Mouse (Mus musculus): ENCODE results near the gene Slc44a3. TPM values are rescaled to one million over a fixed set of nuclear protein-coding genes. Genes with fewer than 3 reads are reported as not detected.

The Slc44a3 gene
- polyA plus RNA-seq, 1 experiment: 5.1 TPM

- H3K27ac ChIP-seq (ENCODE audit: insufficient read depth, low read length): peak overlapping the region; percentile 90
- no peaks in the 10 kb centered on the region for H3K27me3 ChIP-seq (ENCODE audit: control insufficient read depth, insufficient read depth, low read length, poor library complexity, severe bottlenecking)
- H3K9ac ChIP-seq (ENCODE audit: low read depth, poor library complexity, severe bottlenecking): no peak overlapping the region
- peaks cover 8% of the 10 kb centered on the region for H3K4me1 ChIP-seq (ENCODE audit: control insufficient read depth, insufficient read depth, low read length)
- H3K36me3 ChIP-seq (ENCODE audit: control insufficient read depth, insufficient read depth, low read length, poor library complexity, severe bottlenecking): no peaks in the 10 kb centered on the region
- TF ChIP-seq EP300 (IDR thresholded peaks at IDR 0.05; ENCODE audit: insufficient read depth, low read depth, low read length) (peak; percentile 89), CTCF (IDR thresholded peaks at IDR 0.05; ENCODE audit: low read depth, low read length) (no peak)
- H3K4me3 ChIP-seq (ENCODE audit: low read depth, low read length): 0 out of 2 replicates have a peak overlapping the region, but pooled peaks have one; percentile 5
- no peaks in the 10 kb centered on the region for H3K9me3 ChIP-seq (replicated peaks; ENCODE audit: control insufficient read depth, insufficient read depth, low read length, poor library complexity, severe bottlenecking)
Measured at GRCm38 (mm10) chr3:121559406-121560114, 27.4 kb upstream of the Slc44a3 start.

DNA sequence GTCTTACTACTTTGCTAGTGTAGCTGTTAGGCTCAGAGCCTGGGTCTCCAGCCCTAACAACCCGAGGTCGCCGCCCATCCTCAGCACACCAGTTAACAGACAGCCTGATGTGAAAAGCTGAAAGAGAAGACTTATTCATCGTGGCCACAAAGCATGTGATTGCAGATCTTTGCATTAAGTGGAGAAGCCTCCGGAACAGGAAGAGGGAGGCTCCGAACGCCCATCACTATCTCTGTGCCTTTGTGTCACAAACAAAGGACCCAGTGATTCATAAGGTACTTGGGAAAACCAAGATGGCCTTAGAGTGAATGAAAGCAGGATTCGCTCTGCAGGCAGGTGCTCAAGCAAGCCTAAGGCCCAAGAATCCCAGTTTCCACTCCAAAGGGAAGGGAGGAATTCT is 26.7 kb upstream of the Slc44a3 start:
- no peak for TF ChIP-seq POLR2A (IDR thresholded peaks at IDR 0.05; ENCODE audit: insufficient read depth, low read length)
- 0 out of 2 replicates have a peak, but pooled peaks have one; percentile 21 for TF ChIP-seq EP300 (IDR thresholded peaks at IDR 0.05; ENCODE audit: insufficient read depth, low read depth, low read length)
- TF ChIP-seq CTCF (IDR thresholded peaks at IDR 0.05; ENCODE audit: low read depth, low read length): no peak
- H3K36me3 ChIP-seq (ENCODE audit: control insufficient read depth, insufficient read depth, low read length, poor library complexity, severe bottlenecking): no peaks in the 10 kb centered on the region
- no peak overlapping the region for H3K4me3 ChIP-seq (ENCODE audit: low read depth, low read length)
- H3K27me3 ChIP-seq (ENCODE audit: control insufficient read depth, insufficient read depth, low read length, poor library complexity, severe bottlenecking): no peaks in the 10 kb centered on the region
- peak overlapping the region; percentile 90 for H3K27ac ChIP-seq (ENCODE audit: insufficient read depth, low read length)
- no peaks in the 10 kb centered on the region for H3K9me3 ChIP-seq (replicated peaks; ENCODE audit: control insufficient read depth, insufficient read depth, low read length, poor library complexity, severe bottlenecking)
- H3K4me1 ChIP-seq (ENCODE audit: control insufficient read depth, insufficient read depth, low read length): peaks cover 8% of the 10 kb centered on the region
- no peak overlapping the region for H3K9ac ChIP-seq (ENCODE audit: low read depth, poor library complexity, severe bottlenecking)

- Histone ChIP-seq H3K9ac (ENCODE audit: low read depth, poor library complexity, severe bottlenecking) (no peak overlapping the region), H3K4me1 (ENCODE audit: control insufficient read depth, insufficient read depth, low read length) (peaks cover 10% of the 10 kb centered on the region), H3K36me3 (ENCODE audit: control insufficient read depth, insufficient read depth, low read length, poor library complexity, severe bottlenecking) (no peaks in the 10 kb centered on the region), H3K27me3 (ENCODE audit: control insufficient read depth, insufficient read depth, low read length, poor library complexity, severe bottlenecking) (no peaks in the 10 kb centered on the region), H3K27ac (ENCODE audit: insufficient read depth, low read length) (no peak overlapping the region), H3K4me3 (ENCODE audit: low read depth, low read length) (no peak overlapping the region), H3K9me3 (replicated peaks; ENCODE audit: control insufficient read depth, insufficient read depth, low read length, poor library complexity, severe bottlenecking) (no peaks in the 10 kb centered on the region)
- TF ChIP-seq EP300 (IDR thresholded peaks at IDR 0.05; ENCODE audit: insufficient read depth, low read depth, low read length) (no peak), POLR2A (IDR thresholded peaks at IDR 0.05; ENCODE audit: insufficient read depth, low read length) (no peak), CTCF (IDR thresholded peaks at IDR 0.05; ENCODE audit: low read depth, low read length) (no peak)
Measured at GRCm38 (mm10) chr3:121556304-121556703, 24.1 kb upstream of the Slc44a3 start.

- H3K9ac ChIP-seq (ENCODE audit: low read depth, poor library complexity, severe bottlenecking): no peak overlapping the region
- TF ChIP-seq EP300 (IDR thresholded peaks at IDR 0.05; ENCODE audit: insufficient read depth, low read depth, low read length): no peak
- no peak for TF ChIP-seq POLR2A (IDR thresholded peaks at IDR 0.05; ENCODE audit: insufficient read depth, low read length)
- TF ChIP-seq CTCF (IDR thresholded peaks at IDR 0.05; ENCODE audit: low read depth, low read length): no peak
- no peak overlapping the region for H3K4me3 ChIP-seq (ENCODE audit: low read depth, low read length)
- peaks cover 6% of the 10 kb centered on the region for H3K4me1 ChIP-seq (ENCODE audit: control insufficient read depth, insufficient read depth, low read length)
- no peaks in the 10 kb centered on the region for H3K27me3 ChIP-seq (ENCODE audit: control insufficient read depth, insufficient read depth, low read length, poor library complexity, severe bottlenecking)
- no peak overlapping the region for H3K27ac ChIP-seq (ENCODE audit: insufficient read depth, low read length)
- H3K9me3 ChIP-seq (replicated peaks; ENCODE audit: control insufficient read depth, insufficient read depth, low read length, poor library complexity, severe bottlenecking): no peaks in the 10 kb centered on the region
- H3K36me3 ChIP-seq (ENCODE audit: control insufficient read depth, insufficient read depth, low read length, poor library complexity, severe bottlenecking): no peaks in the 10 kb centered on the region
Measured at GRCm38 (mm10) chr3:121553294-121553693, 21.1 kb upstream of the Slc44a3 start.

DNA sequence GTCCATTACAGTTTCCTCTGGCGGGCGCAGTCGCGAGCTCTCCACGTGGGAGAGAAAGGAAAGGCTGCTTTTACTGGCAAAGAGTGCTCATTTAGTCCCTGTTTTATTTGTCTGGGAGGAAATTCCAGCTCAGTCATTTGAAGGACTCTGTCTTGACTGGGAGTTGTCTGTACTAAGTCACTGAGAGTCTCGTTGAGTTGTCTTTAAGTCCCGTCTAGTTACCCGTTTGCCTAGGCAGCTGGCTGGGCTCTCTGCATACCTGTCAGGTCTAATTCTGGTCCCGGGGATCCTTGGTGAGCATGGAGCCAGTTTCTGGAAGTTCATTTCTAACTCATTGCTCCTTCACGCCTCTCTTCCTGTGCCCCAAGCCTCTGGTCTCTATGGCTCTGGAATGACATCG is 20.5 kb upstream of the Slc44a3 start:
- Histone ChIP-seq H3K4me3 (ENCODE audit: low read depth, low read length) (no peak overlapping the region), H3K27me3 (ENCODE audit: control insufficient read depth, insufficient read depth, low read length, poor library complexity, severe bottlenecking) (no peaks in the 10 kb centered on the region), H3K4me1 (ENCODE audit: control insufficient read depth, insufficient read depth, low read length) (peaks cover 6% of the 10 kb centered on the region), H3K27ac (ENCODE audit: insufficient read depth, low read length) (no peak overlapping the region), H3K36me3 (ENCODE audit: control insufficient read depth, insufficient read depth, low read length, poor library complexity, severe bottlenecking) (no peaks in the 10 kb centered on the region), H3K9ac (ENCODE audit: low read depth, poor library complexity, severe bottlenecking) (no peak overlapping the region), H3K9me3 (replicated peaks; ENCODE audit: control insufficient read depth, insufficient read depth, low read length, poor library complexity, severe bottlenecking) (no peaks in the 10 kb centered on the region)
- TF ChIP-seq POLR2A (IDR thresholded peaks at IDR 0.05; ENCODE audit: insufficient read depth, low read length) (no peak), CTCF (IDR thresholded peaks at IDR 0.05; ENCODE audit: low read depth, low read length) (no peak), EP300 (IDR thresholded peaks at IDR 0.05; ENCODE audit: insufficient read depth, low read depth, low read length) (no peak)

DNA sequence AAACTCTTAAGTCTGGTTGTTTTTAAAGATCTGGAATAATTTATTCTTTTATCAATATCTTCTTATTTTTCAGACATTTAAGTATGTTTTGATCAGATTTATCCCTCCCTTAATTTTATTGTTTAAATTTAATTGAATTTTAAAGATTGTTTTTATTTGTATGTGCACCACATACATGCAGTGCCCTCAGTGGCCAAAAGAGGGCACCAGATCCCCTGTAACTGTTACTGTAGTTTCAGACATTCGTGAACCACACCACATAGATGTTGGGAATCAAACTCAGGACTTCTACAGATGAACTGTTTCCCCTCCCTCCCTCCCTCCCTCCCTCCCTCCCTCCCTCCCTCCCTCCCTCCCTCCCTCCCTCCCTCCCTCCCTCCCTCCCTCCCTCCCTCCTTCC is 18.2 kb upstream of the Slc44a3 start:
- no peak overlapping the region for H3K9ac ChIP-seq (ENCODE audit: low read depth, poor library complexity, severe bottlenecking)
- no peaks in the 10 kb centered on the region for H3K9me3 ChIP-seq (replicated peaks; ENCODE audit: control insufficient read depth, insufficient read depth, low read length, poor library complexity, severe bottlenecking)

More for the DNA sequence above, 18.2 kb upstream of the Slc44a3 start:
- H3K27me3 ChIP-seq (ENCODE audit: control insufficient read depth, insufficient read depth, low read length, poor library complexity, severe bottlenecking): no peaks in the 10 kb centered on the region
- H3K36me3 ChIP-seq (ENCODE audit: control insufficient read depth, insufficient read depth, low read length, poor library complexity, severe bottlenecking): no peaks in the 10 kb centered on the region
- TF ChIP-seq POLR2A (IDR thresholded peaks at IDR 0.05; ENCODE audit: insufficient read depth, low read length) (no peak), EP300 (IDR thresholded peaks at IDR 0.05; ENCODE audit: insufficient read depth, low read depth, low read length) (no peak), CTCF (IDR thresholded peaks at IDR 0.05; ENCODE audit: low read depth, low read length) (no peak)
- no peak overlapping the region for H3K27ac ChIP-seq (ENCODE audit: insufficient read depth, low read length)
- H3K4me3 ChIP-seq (ENCODE audit: low read depth, low read length): no peak overlapping the region
- H3K4me1 ChIP-seq (ENCODE audit: control insufficient read depth, insufficient read depth, low read length): peaks cover 4% of the 10 kb centered on the region
